Mouse (Mus musculus) forebrain, embryonic 11.5 days (tissue): ENCODE results near the gene Trappc1. TPM values are rescaled to one million over a fixed set of nuclear protein-coding genes. Genes with fewer than 3 reads are reported as not detected.

Experiments used
- ATAC-seq: fragments of 200-750 bp; cut with Nextera tagmentation; replicated peaks from 2 replicates; pipeline ENCODE4 v1.8.0; 2017; ENCODE audit warnings: moderate TSS enrichment; ENCODE audit not compliant: low FRiP score
- DNase-seq: peaks from one replicate; pipeline ENCODE4 v3.0.0-alpha.2; 2017; ENCODE audit warnings: low spot score
- H3K27ac ChIP-seq: fragments of 300-500 bp; sonication (generic); 2 replicates; pipeline ENCODE4 v1.5.1; 2014; ENCODE audit warnings: low read depth, low read length
- H3K27me3 ChIP-seq: fragments of 300-500 bp; sonication (generic); 2 replicates; pipeline ENCODE4 v1.6.1; 2014; ENCODE audit warnings: mild to moderate bottlenecking, low read length, mixed read lengths; ENCODE audit not compliant: control insufficient read depth, insufficient read depth
- H3K36me3 ChIP-seq: fragments of 300-500 bp; sonication (generic); 2 replicates; pipeline ENCODE4 v1.6.1; 2014; ENCODE audit warnings: mild to moderate bottlenecking, low read length, moderate library complexity, mixed read lengths; ENCODE audit not compliant: control insufficient read depth, insufficient read depth
- H3K4me1 ChIP-seq: fragments of 300-500 bp; sonication (generic); replicated peaks from 2 replicates; pipeline ENCODE4 v1.6.1; 2014; ENCODE audit warnings: low read length, mixed read lengths; ENCODE audit not compliant: control insufficient read depth, insufficient read depth
- H3K4me2 ChIP-seq: fragments of 300-500 bp; sonication (generic); 2 replicates; pipeline ENCODE4 v1.6.1; 2014; ENCODE audit warnings: low read depth, mild to moderate bottlenecking, low read length, moderate library complexity, mixed read lengths; ENCODE audit not compliant: severe bottlenecking
- H3K4me3 ChIP-seq: fragments of 300-500 bp; sonication (generic); 2 replicates; pipeline ENCODE4 v1.5.1; 2014; ENCODE audit warnings: low read depth, low read length
- H3K9ac ChIP-seq: fragments of 300-500 bp; sonication (generic); 2 replicates; pipeline ENCODE4 v1.6.1; 2014; ENCODE audit warnings: low read length
- H3K9me3 ChIP-seq: fragments of 300-500 bp; sonication (generic); 2 replicates; pipeline ENCODE4 v1.6.1; 2016; ENCODE audit warnings: low read length, mixed read lengths; ENCODE audit not compliant: control insufficient read depth
- WGBS: fragments of 180-500 bp; shearing (Covaris S2); extraction: QIAGEN DNeasy Blood & Tissue Kit; methylation state at CpG from one replicate; pipeline ENCODE4 v1.1.7; 2014; 5-methylcytosine and 5-hydroxymethylcytosine counted together
- polyA plus RNA-seq: library from polyadenylated mRNA; unstranded; fragments of >200 nt; fragmentation: Nextera tagmentation; extraction: Ambion mirVana; gene quantifications from 2 replicates; pipeline ENCODE4 v1.2.1, GENCODE M21; 2014

Gene Trappc1
- polyA plus RNA-seq, 1 experiment from 2014 or later = 188 TPM

DNA sequence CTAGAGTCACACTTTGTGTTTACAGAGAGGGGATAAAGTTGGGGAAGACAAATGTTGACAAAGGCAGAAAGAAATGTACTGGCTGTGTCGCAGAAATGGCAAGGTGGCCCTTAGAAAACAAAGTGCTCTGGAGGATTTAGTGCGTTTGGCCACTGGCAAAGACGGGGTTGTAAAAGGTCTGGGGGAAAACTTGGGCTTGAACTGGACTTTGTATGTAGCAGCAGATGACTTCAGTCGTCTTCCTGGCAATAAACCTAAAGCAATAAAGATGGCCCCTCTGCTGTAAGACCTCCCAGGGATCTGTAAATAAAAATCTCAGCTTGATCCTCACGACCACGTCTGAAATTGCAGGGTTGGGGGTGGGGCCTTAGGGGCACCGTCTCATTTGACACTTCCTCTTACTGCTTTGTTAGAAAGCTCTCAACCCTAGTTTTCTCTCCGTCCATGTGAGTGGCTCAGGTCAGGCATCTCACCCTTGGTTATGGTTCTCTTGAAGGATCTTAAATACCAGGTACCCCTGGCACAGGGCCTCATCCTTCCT lies 9.0 kb downstream of the Trappc1 start:
- no peak overlapping the region; the same call in 1 of the 2 replicates for H3K4me3 ChIP-seq
- no peak for ATAC-seq
- peaks cover 11% of the 10 kb centered on the region; the same call in 1 of the 2 replicates for H3K4me1 ChIP-seq
- 37% methylated on average over 8 of the region's 8 CpGs for WGBS
- H3K4me2 ChIP-seq = peak overlapping the region; percentile 73; the same call in 1 of the 2 replicates
- no peaks in the 10 kb centered on the region for H3K9me3 ChIP-seq
- peak overlapping the region; percentile 67 for H3K9ac ChIP-seq
- no peaks in the 10 kb centered on the region for H3K36me3 ChIP-seq
- 0 out of 2 replicates have a peak, but pooled peaks cover 3% of the 10 kb centered on the region for H3K27me3 ChIP-seq
- H3K27ac ChIP-seq = no peak overlapping the region; the same call in 1 of the 2 replicates
- DNase-seq = no peak

DNA sequence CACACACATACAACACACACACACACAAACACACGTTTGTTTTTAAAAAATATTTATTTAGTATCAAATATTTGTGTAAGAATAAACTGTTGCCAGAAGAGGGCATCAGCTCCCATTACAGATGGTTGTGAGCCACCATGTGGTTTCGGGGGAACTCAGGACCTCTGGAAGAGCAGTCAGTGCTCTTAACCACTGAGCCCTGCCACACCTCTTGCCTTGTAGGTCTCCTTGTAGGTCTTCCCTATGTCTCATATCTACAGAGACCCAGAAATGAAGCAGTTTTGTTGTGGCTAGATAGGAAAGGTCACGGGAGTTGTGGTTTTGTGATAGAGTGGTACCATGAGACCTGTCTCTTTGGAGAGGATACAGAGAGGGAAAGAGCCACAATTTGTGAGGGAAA lies 10.1 kb downstream of the Trappc1 start:
- Histone ChIP-seq H3K9me3 (no peaks in the 10 kb centered on the region), H3K4me3 (no peak overlapping the region), H3K36me3 (no peaks in the 10 kb centered on the region), H3K4me2 (no peak overlapping the region), H3K27me3 (no peaks in the 10 kb centered on the region), H3K4me1 (peaks cover 11% of the 10 kb centered on the region; the same call in 1 of the 2 replicates), H3K27ac (no peak overlapping the region), H3K9ac (no peak overlapping the region)
- 71% methylated on average over 3 of the region's 3 CpGs for WGBS
- no peak for DNase-seq
- no peak for ATAC-seq

DNA sequence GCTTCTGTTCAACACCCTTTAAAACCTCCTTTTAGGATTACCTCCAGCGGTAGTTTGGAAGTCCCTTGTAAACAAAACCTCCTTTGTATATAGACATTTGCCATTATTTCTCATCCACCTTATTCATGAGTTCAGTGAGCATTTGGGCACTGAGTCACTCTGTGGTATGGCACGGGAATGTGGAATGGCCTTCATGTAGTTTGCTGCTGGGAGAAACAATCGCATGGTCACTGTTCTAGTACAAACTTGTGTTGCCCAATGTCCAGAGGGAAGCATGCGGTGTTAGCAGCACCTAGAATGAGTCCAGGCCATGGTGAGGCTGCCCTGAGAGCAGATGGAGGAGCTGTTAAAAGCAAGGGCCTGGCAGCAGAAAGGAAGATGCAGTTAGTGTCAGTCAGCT lies 11.0 kb downstream of the Trappc1 start:
- no peak overlapping the region for H3K27ac ChIP-seq
- DNase-seq (no peak), ATAC-seq (no peak)
- no peaks in the 10 kb centered on the region for H3K36me3 ChIP-seq
- no peaks in the 10 kb centered on the region for H3K9me3 ChIP-seq
- WGBS = 74% methylated on average over 4 of the region's 4 CpGs
- H3K4me2 ChIP-seq = no peak overlapping the region
- H3K4me1 ChIP-seq = peaks cover 11% of the 10 kb centered on the region; the same call in 1 of the 2 replicates
- H3K27me3 ChIP-seq = peaks cover 3% of the 10 kb centered on the region; the same call in 1 of the 2 replicates
- H3K9ac ChIP-seq = no peak overlapping the region
- H3K4me3 ChIP-seq = no peak overlapping the region

DNA sequence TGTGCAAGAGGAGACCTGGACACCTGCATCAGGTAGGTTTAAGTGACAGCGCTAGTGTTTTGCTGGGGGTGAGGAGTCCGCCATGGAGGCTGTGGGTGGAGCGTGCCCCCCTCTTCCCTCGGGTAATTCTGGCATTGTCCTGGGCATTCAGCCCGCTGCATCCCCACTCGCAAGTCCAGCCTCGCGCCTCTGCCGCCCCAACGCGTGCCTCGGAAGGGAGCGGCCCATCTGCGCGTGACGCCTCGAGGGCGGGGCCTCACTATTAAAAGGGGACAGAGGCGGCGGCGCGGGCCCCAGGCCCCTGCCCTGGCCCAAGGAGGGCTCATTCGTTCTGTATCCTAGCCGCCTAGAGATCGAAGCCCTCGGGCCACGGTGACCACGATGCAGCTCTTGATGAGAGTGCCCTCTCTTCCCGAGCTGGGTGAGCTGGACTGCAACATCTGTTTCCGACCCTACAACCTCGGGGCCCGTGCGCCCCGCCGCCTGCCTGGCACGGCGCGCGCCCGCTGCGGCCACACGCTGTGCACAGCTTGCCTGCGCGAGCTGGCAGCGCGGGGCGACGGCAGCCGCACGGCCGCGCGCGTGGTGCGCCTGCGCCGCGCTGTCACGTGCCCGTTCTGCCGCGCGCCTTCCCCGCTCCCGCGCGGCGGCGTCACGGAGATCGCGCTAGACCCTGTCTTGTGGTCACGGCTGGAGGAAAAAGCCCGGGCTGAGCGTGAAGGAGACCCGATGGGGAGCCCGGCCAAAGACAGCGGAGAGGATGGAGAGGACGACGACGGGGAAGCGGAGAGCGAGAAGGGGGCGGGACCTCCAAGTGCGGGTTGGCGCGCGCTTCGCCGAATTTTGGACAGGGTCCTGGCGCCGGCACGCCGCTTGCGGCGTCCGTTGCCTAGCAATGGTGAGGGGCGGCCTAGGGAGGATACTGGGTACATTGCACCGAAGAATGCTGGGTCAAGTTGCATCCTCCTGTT lies 16.7 kb downstream of the Trappc1 start, which contains the start of gene Rnf227:
TSS of gene Rnf227 (plus strand) at position 301 of the 971 bp plus-strand sequence.
- Histone ChIP-seq H3K9me3 (no peaks in the 10 kb centered on the region), H3K27me3 (peaks cover 6% of the 10 kb centered on the region), H3K36me3 (peaks cover 4% of the 10 kb centered on the region; the same call in 1 of the 2 replicates), H3K4me3 (peak within 1 kb of the TSS; percentile 48), H3K4me1 (no peaks in the 10 kb centered on the region; the same call in 1 of the 2 replicates), H3K4me2 (peak within 1 kb of the TSS; percentile 86), H3K9ac (peak within 1 kb of the TSS; percentile 73), H3K27ac (peak within 1 kb of the TSS; percentile 50; the same call in 1 of the 2 replicates)
- DNase-seq (peak; percentile 89), ATAC-seq (peak; percentile 87)
- 1% methylated on average over 92 of the region's 99 CpGs for WGBS

DNA sequence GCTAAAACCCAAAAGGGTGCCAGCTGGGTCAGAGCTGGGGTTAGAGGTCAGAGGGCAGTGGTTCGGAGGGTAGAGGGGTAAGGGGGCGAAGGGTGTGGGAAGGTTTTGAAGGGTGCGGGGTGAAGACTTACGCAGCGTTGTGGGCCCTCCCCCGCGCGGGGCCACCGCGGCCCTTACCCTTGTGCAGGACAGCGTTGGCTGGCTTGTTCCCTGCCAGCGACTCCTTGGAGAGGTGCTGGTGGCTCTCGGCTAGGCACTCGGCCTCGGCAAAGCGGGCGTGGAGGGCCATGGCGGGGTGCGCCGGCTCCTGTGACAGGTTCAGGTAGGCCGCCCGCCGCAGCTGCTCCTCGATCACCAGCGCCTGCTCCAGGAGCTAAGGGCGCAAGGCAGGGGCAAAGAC lies 22.7 kb downstream of the Trappc1 start:
- ATAC-seq = no peak
- Histone ChIP-seq H3K36me3 (peaks cover 13% of the 10 kb centered on the region; the same call in 1 of the 2 replicates), H3K4me2 (no peak overlapping the region), H3K9me3 (no peaks in the 10 kb centered on the region), H3K27me3 (no peaks in the 10 kb centered on the region), H3K27ac (no peak overlapping the region), H3K4me3 (no peak overlapping the region), H3K9ac (no peak overlapping the region), H3K4me1 (no peaks in the 10 kb centered on the region)
- DNase-seq = no peak
- 91% methylated on average over 24 of the region's 26 CpGs for WGBS

DNA sequence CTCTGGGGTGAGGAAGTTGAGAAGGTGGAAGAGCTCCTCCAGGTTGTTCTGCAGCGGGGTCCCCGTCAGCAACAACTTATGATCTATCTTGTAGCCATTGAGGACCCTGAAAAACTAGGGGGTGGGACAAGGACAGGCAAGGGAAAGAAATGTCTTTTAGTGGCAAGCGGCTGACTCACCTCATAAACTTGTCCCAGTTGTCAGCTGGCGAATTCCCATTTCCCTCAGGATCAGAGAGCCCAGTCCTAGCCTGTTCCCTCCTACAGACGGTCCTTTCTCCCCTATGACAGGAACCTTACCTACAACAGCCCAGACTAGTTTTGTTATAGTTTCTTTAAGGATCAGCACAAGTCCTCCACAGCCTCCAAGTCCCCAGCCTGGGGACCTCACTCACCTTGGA lies 32.8 kb downstream of the Trappc1 start:
- no peak for ATAC-seq
- H3K36me3 ChIP-seq = peaks cover 30% of the 10 kb centered on the region

DNA sequence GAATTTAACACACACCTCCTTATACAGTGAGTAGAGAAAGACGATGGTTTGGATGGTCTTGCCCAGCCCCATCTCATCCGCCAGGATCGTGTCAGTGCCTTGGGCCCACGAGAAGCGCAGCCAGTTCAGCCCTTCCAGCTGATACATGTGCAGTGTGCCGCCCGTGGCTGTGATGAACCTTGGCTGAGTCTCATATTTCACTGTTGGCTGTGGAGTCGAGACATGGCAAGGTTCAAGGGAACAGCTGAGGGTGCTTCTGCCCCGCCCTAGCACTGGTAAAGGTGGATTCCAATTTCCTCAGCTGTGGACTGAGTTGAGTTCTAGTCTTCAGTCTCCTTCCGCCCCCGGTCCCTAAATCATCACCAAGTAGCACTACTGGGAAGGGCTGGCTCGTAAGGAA lies 33.9 kb downstream of the Trappc1 start:
- Histone ChIP-seq H3K27me3 (no peaks in the 10 kb centered on the region), H3K36me3 (peaks cover 32% of the 10 kb centered on the region), H3K27ac (no peak overlapping the region), H3K4me3 (no peak overlapping the region), H3K4me1 (no peaks in the 10 kb centered on the region), H3K9me3 (no peaks in the 10 kb centered on the region), H3K9ac (no peak overlapping the region), H3K4me2 (no peak overlapping the region)
- no peak for ATAC-seq
- no peak for DNase-seq
- WGBS = 91% methylated on average over 12 of the region's 12 CpGs

More for the DNA sequence above, 32.8 kb downstream of the Trappc1 start:
- no peaks in the 10 kb centered on the region for H3K9me3 ChIP-seq
- no peak for DNase-seq
- no peak overlapping the region for H3K4me3 ChIP-seq
- WGBS = 95% methylated on average over 5 of the region's 5 CpGs
- H3K27me3 ChIP-seq = no peaks in the 10 kb centered on the region
- no peak overlapping the region for H3K4me2 ChIP-seq
- no peak overlapping the region for H3K27ac ChIP-seq
- no peak overlapping the region for H3K9ac ChIP-seq
- H3K4me1 ChIP-seq = no peaks in the 10 kb centered on the region

DNA sequence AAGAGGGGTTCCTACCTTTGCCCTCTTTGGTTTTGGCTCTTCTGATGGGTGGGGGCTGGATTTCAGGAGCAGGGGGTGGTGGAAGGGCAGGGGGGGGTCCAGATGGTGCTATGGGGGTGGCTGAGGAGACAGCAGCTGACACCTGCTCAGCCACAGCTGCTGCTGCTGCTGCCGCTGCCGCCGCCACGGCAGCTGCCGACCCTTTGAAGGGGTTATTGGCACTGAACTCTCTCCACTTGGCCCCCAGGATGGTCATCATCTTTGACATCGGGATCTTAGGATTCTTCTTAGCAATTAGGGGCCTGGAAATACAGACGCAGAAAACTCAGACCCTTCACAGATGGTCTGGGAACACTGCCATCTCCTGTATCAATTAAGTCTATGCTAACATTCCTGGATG lies 38.2 kb downstream of the Trappc1 start:
- Histone ChIP-seq H3K36me3 (peaks cover 35% of the 10 kb centered on the region), H3K4me3 (no peak overlapping the region), H3K9me3 (no peaks in the 10 kb centered on the region), H3K27ac (no peak overlapping the region), H3K9ac (no peak overlapping the region), H3K4me1 (peaks cover 19% of the 10 kb centered on the region), H3K4me2 (no peak overlapping the region), H3K27me3 (no peaks in the 10 kb centered on the region)
- 71% methylated on average over 7 of the region's 7 CpGs for WGBS
- ATAC-seq = no peak
- no peak for DNase-seq
